Mouse (Mus musculus) C3H10T1/2 (cell line): Measurements from ENCODE around the gene AC170998.1. TPM values are rescaled to one million over a fixed set of nuclear protein-coding genes. Genes with fewer than 3 reads are reported as not detected.

ENCODE experiments used
- polyA plus RNA-seq, 2 experiments: library from polyadenylated mRNA; unstranded; fragments of >200 nt; fragmentation: generic; extraction: Trizol; gene quantifications; one replicate each; pipeline ENCODE4 v1.2.1; 2012; ENCODE audit warnings: missing spikeins in 2 of 2

The AC170998.1 gene
- polyA plus RNA-seq = under 1 TPM in 1 of 2 experiments, not detected in 1; 0.20 TPM

DNA sequence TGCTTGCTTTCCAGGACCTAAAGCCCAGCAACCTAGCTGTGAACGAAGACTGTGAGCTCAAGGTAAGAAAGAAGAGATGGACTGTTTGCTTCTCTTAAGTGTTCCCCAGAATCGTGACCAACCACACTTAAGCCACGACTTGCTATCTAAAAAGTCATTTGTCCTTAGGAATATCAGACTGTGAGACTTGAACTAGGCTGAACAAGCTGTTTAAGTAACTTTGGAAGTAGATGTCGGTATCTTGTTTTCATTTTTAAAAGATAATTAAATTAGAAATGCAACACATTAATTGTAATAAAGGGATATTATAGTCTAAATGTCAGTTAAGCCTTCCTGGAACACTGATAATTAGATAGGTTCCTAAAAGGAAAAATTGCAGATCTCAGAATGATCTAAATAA, at the start of gene AC170998.1:
Gene AC170998.1 (plus strand): TSS at position 301 of the 400 bp plus-strand sequence.

DNA sequence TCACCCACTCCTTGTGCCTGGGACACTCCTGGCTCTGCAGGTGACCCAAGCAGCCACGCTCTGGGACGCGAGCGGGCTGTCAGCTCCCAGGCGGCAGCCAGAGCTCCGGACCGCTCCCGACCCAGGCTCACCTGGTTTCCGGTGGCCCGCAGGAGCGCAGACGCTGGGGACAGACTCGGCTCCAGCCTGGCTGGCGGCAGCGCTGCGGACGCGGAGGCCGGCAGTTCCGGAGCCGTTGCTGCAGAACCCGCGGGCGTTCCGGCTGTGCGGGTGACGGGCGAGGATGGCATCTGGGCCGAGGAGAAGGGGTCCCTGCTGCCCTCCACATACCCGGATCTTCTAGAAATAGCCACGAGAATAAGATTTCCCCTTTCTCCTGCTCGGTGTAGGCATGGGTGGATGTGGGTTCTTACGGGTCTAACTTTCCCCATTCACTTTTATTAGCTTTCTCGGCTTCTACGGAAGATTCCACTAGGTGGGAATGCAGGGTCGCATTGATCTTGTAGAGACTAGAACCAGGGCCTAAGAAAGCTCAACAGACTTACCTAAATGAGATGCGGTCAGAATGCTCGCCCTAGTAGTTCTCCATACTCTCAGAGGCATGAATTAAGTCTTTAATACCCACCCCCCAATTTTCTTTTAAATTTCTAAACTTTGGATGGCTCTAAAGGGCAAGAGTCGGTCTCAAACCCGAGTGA, 36.1 kb upstream of the AC170998.1 start, which contains the start of gene Slc26a8:
Gene Slc26a8 (minus strand): TSS at position 648 of the 698 bp plus-strand sequence.

DNA sequence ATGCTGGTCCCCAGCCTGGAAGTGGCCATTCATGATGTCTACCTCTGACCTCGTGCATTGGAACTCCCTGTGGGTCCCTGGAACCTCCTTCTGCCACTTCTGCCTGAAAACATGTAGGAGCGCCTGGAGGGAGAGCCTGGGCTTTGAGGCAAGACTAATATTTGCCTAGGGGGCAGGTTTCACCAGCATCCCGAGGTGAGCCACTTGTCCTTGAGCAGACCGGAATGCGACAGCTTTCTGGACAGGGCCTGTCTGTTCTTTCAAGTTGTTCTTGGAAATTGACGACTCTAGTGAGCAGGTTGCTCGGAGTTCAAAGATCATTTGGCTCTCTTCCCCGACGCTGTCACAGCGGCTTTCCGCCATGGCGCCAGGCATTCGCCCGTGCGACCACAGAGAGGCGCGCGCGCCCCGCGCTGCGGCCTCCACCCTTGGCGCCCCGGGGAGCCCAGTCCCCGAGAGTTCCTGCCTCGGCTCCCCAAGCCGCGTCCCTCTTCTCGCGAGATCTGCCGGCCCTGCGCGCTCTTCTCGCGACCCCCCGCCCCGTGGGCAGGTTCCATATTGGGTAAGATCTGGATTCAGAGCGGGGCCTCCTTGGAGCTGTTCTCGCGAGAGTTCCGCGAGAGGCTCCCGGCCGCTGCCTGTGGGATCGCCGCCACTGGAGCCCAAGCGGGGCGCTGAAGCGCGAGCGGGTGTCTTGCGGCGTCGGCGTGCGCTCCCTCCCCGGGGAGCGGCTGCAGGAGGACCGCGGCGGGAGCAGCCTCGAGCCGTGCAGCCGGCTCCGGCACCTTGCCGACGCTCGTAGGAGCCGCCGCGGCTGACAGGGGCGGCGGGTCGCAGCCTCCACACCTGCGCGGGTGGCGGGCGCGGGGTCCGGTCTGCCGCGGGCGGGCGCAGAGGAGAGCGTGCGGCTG, 34.9 kb upstream of the AC170998.1 start, which contains the start of gene Mapk14:
Gene Mapk14 (plus strand): TSS at position 554 of the 911 bp plus-strand sequence.

DNA sequence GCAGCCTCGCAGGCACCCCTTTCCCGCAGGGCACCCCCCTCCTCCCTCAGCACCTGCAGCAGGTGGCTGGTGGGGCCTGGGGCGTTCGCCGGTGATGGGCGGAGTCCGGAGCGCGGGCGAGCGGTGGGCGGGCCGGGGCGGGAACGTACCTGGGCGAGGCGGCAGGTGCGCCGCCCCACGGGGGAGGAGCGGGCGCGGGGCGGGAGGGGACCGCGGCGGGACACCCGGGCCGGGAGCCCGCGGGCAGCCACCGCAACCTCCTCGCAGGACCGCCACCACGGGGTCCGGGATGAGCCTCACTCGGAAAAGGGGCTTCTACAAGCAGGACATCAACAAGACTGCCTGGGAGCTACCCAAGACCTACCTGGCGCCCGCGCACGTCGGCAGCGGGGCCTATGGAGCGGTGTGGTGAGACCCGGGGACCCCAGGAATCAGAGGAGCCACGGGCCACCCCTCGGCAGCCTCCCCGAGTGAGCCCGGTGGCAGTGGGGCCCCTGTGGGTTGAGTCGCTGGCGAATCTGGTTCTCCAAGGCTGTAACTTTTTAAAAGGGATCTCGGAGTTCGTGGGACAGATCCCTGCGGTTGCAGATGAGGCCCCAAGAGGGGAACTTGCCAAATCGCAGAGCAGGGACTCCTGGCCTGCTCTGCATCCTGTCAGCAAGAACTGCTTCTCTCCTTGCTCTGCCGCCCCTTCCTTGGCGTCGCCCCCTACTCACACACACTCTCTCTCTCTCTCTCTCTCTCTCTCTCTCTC, 43.4 kb downstream of the AC170998.1 start, which contains the start of gene Mapk13:
Gene Mapk13 (plus strand): TSS at position 177 of the 754 bp plus-strand sequence.

Other genes starting within 250 kb of the AC170998.1 start
- 1 to 10 TPM; 4.0 to 4.6 TPM for gene Fkbp5, start 208.6 kb upstream of the AC170998.1 start, polyA plus RNA-seq
- not detected for gene Armc12, start 195.3 kb upstream of the AC170998.1 start, polyA plus RNA-seq
- not detected for gene Clpsl2, start 176.7 kb upstream of the AC170998.1 start, polyA plus RNA-seq
- not detected for gene Clps, start 165.3 kb upstream of the AC170998.1 start, polyA plus RNA-seq
- under 1 TPM; 0.04 to 0.06 TPM for gene Lhfpl5, start 150.4 kb upstream of the AC170998.1 start, polyA plus RNA-seq
- 10 to 100 TPM; 10.3 to 19.5 TPM for gene Srpk1, start 103.4 kb upstream of the AC170998.1 start, polyA plus RNA-seq
- gene Slc26a8, start 35.9 kb upstream of the AC170998.1 start, polyA plus RNA-seq = under 1 TPM in 1 of 2 experiments, not detected in 1; 0.42 TPM
- gene Mapk14, start 34.8 kb upstream of the AC170998.1 start, polyA plus RNA-seq = 10 to 100 TPM; 11.2 to 33.1 TPM
- gene Mapk13, start 43.2 kb downstream of the AC170998.1 start, polyA plus RNA-seq = under 1 TPM in 1 of 2 experiments, not detected in 1; 0.22 TPM
- 10 to 100 TPM in 1 of 2 experiments, 1 to 10 TPM in 1; 4.2 to 16.9 TPM for gene Brpf3, start 75.0 kb downstream of the AC170998.1 start, polyA plus RNA-seq
- not detected for gene Pnpla1, start 132.3 kb downstream of the AC170998.1 start, polyA plus RNA-seq
- under 1 TPM; under 0.01 to 0.01 TPM for gene 4930539E08Rik, start 189.2 kb downstream of the AC170998.1 start, polyA plus RNA-seq
- not detected for gene Pxt1, start 217.8 kb downstream of the AC170998.1 start, polyA plus RNA-seq
- gene Kctd20, start 225.9 kb downstream of the AC170998.1 start, polyA plus RNA-seq = 10 to 100 TPM; 14.4 to 51.0 TPM